Mouse (Mus musculus): ENCODE results near the gene Ubxn4. TPM values are rescaled to one million over a fixed set of nuclear protein-coding genes. Genes with fewer than 3 reads are reported as not detected.
A peak's percentile ranks its signal among the peaks of the same experiment; 100 is the strongest.

Gene Ubxn4
- polyA plus RNA-seq, 1 experiment, result 14.8 TPM

GRCm38 (mm10) chr1:128328218-128328617 lies 84.5 kb downstream of the Ubxn4 start, which contains the start of gene Lct:
TSS of gene Lct (minus strand) at chr1:128328318.
- Histone ChIP-seq H3K27ac (ENCODE audit: insufficient read depth, low read depth, low read length) (peak within 1 kb of the TSS; percentile 88), H3K27me3 (ENCODE audit: control insufficient read depth, insufficient read depth, low read length) (no peaks in the 10 kb centered on the region), H3K4me1 (ENCODE audit: control insufficient read depth, insufficient read depth, insufficient read length, low read length) (peaks cover 6% of the 10 kb centered on the region; the same call in 1 of the 2 replicates), H3K36me3 (ENCODE audit: control insufficient read depth, insufficient read depth, low read length) (peaks cover 25% of the 10 kb centered on the region), H3K4me3 (ENCODE audit: low read depth, low read length) (peak within 1 kb of the TSS; percentile 72)
- 46% methylated on average over 3 of the region's 3 CpGs for WGBS
- TF ChIP-seq CTCF (IDR thresholded peaks at IDR 0.05; ENCODE audit: extremely low read depth, insufficient read length, insufficient replicate concordance, low read depth, low read length) (no peak), POLR2A (IDR thresholded peaks at IDR 0.05; ENCODE audit: low read depth, low read length) (peak; percentile 48; the same call in 1 of the 2 replicates)

Other genes starting within 250 kb of the Ubxn4 start
- gene Zranb3, start 140.9 kb upstream of the Ubxn4 start, polyA plus RNA-seq (2012; rRNA removed), result 0.39 and 0.56 TPM in 2 replicates
- 27.7 and 39.6 TPM in 2 replicates for gene R3hdm1, start 140.7 kb upstream of the Ubxn4 start, polyA plus RNA-seq (2012; rRNA removed)
- 69.2 and 416 TPM in 2 replicates for gene Lct, start 84.4 kb downstream of the Ubxn4 start, polyA plus RNA-seq (2012; rRNA removed)
- 4.2 and 7.3 TPM in 2 replicates for gene Mcm6, start 115.7 kb downstream of the Ubxn4 start, polyA plus RNA-seq (2012; rRNA removed)
- gene Dars, start 173.4 kb downstream of the Ubxn4 start, polyA plus RNA-seq (2012; rRNA removed), result 1.3 and 2.3 TPM in 2 replicates

All from small intestine, adult 2 months (tissue).